Mouse (Mus musculus) stomach, embryonic 14.5 days (tissue): ENCODE measurements around the gene Taf5l. TPM values are rescaled to one million over a fixed set of nuclear protein-coding genes. Genes with fewer than 3 reads are reported as not detected.

Source experiments
- ATAC-seq: fragments of 200-750 bp; cut with Nextera tagmentation; 2 replicates; pipeline ENCODE4 v1.8.0; 2017; ENCODE audit warnings: low read depth, moderate TSS enrichment; ENCODE audit not compliant: insufficient number of reproducible peaks, insufficient read depth, low FRiP score
- H3K27ac ChIP-seq: fragments of 300-500 bp; sonication (generic); 2 replicates; pipeline ENCODE4 v1.5.1; 2014; ENCODE audit warnings: mild to moderate bottlenecking, low read length, moderate library complexity, mixed read lengths
- H3K27me3 ChIP-seq: fragments of 300-500 bp; sonication (generic); 2 replicates; pipeline ENCODE4 v1.6.1; 2014; ENCODE audit warnings: low read length, control low read depth, mixed read lengths; ENCODE audit not compliant: control insufficient read depth, insufficient read depth
- H3K36me3 ChIP-seq: fragments of 300-500 bp; sonication (generic); 2 replicates; pipeline ENCODE4 v1.6.1; 2014; ENCODE audit warnings: mild to moderate bottlenecking, control low read depth, low read length, moderate library complexity, mixed read lengths; ENCODE audit not compliant: control insufficient read depth, insufficient read depth
- H3K4me1 ChIP-seq: fragments of 300-500 bp; sonication (generic); 2 replicates; pipeline ENCODE4 v1.6.1; 2014; ENCODE audit warnings: low read length, control low read depth, mixed read lengths; ENCODE audit not compliant: control insufficient read depth, insufficient read depth
- H3K4me2 ChIP-seq: fragments of 300-500 bp; sonication (generic); replicated peaks from 2 replicates; pipeline ENCODE4 v1.6.1; 2014; ENCODE audit warnings: low read depth, low read length, control low read depth
- H3K4me3 ChIP-seq: fragments of 300-500 bp; sonication (generic); 2 replicates; pipeline ENCODE4 v1.5.1; 2014; ENCODE audit warnings: low read depth, low read length, control low read depth
- H3K9ac ChIP-seq: fragments of 300-500 bp; sonication (generic); replicated peaks from 2 replicates; pipeline ENCODE4 v1.6.1; 2014; ENCODE audit warnings: low read depth, mild to moderate bottlenecking, control low read depth, low read length, moderate library complexity, mixed read lengths
- H3K9me3 ChIP-seq: fragments of 300-500 bp; sonication (generic); 2 replicates; pipeline ENCODE4 v1.6.1; 2016; ENCODE audit warnings: low read depth, low read length, control low read depth; ENCODE audit not compliant: control insufficient read depth
- WGBS: fragments of 180-500 bp; shearing (Covaris S2); extraction: QIAGEN DNeasy Blood & Tissue Kit; methylation state at CpG from one replicate; pipeline ENCODE4 v1.1.7; 2014; 5-methylcytosine and 5-hydroxymethylcytosine counted together
- microRNA counts: library from miRNA; unstranded; fragments of <30 nt; microRNA quantifications from one replicate; lab custom pipeline; 2016
- microRNA-seq: library from miRNA; unstranded; fragments of <30 nt; microRNA quantifications from one replicate; pipeline ENCODE4, GENCODE M21; 2016
- polyA plus RNA-seq: library from polyadenylated mRNA; unstranded; fragments of >200 nt; fragmentation: Nextera tagmentation; extraction: Ambion mirVana; gene quantifications from 2 replicates; pipeline ENCODE4 v1.2.1, GENCODE M21; 2014

Taf5l gene
- polyA plus RNA-seq, 1 experiment from 2014 or later, result 43.8 TPM

- 0 out of 2 replicates have a peak, but pooled peaks have one; percentile 42 for ATAC-seq
- peaks cover 18% of the 10 kb centered on the region for H3K36me3 ChIP-seq
Measured at GRCm38 (mm10) chr8:123949686-123949986, 71.6 kb downstream of the Taf5l start.

GRCm38 (mm10) chr8:123948942-123949685 is 72.1 kb downstream of the Taf5l start, which contains the start of gene Nup133:
Nup133 (minus strand) TSS chr8:123949265.
- Histone ChIP-seq H3K9ac (peak within 1 kb of the TSS; percentile 78), H3K4me3 (peak within 1 kb of the TSS; percentile 99), H3K9me3 (no peaks in the 10 kb centered on the region), H3K36me3 (peaks cover 16% of the 10 kb centered on the region), H3K27ac (peak within 1 kb of the TSS; percentile 85), H3K27me3 (no peaks in the 10 kb centered on the region), H3K4me1 (peaks cover 11% of the 10 kb centered on the region; the same call in 1 of the 2 replicates), H3K4me2 (peak within 1 kb of the TSS; percentile 96)
- ATAC-seq, result peak; percentile 84
- under 1% methylated on average over 77 of the region's 77 CpGs for WGBS

More at GRCm38 (mm10) chr8:123949686-123949986, 71.6 kb downstream of the Taf5l start:
- no peaks in the 10 kb centered on the region for H3K27me3 ChIP-seq
- H3K4me1 ChIP-seq, result peaks cover 11% of the 10 kb centered on the region; the same call in 1 of the 2 replicates
- 2% methylated on average over 10 of the region's 10 CpGs for WGBS
- peak overlapping the region; percentile 78 for H3K9ac ChIP-seq
- H3K27ac ChIP-seq, result peak overlapping the region; percentile 85
- H3K9me3 ChIP-seq, result no peaks in the 10 kb centered on the region
- H3K4me2 ChIP-seq, result peak overlapping the region; percentile 96
- H3K4me3 ChIP-seq, result peak overlapping the region; percentile 99

MicroRNA genes within 50 kb of the gene (microRNA counts, 519-probe panel; counts per million panel counts)
- microRNA mmu-miR-1967 (lab: Ali Mortazavi, UCI), result 2,250 counts per million, percentile 32 among the panel's probes with 10 or more counts

Small RNAs within 50 kb of the gene (microRNA-seq; reads per million reads assigned to microRNA genes)
- gene Mir1967, result not detected

Other genes starting within 250 kb of the Taf5l start
- gene Rab4a, start 215.4 kb downstream of the Taf5l start, polyA plus RNA-seq, result 45.8 and 52.6 TPM in 2 replicates
- 3.6 and 4.6 TPM in 2 replicates for gene Ccsap, start 161.2 kb downstream of the Taf5l start, polyA plus RNA-seq
- 4.1 and 7.8 TPM in 2 replicates for gene Acta1, start 126.6 kb downstream of the Taf5l start, polyA plus RNA-seq
- gene Nup133, start 72.1 kb downstream of the Taf5l start, polyA plus RNA-seq, result 38.4 and 44.8 TPM in 2 replicates
- 23.8 and 24.5 TPM in 2 replicates for gene Abcb10, start 38.3 kb downstream of the Taf5l start, polyA plus RNA-seq
- gene Urb2, start 111 bp upstream of the Taf5l start, polyA plus RNA-seq, result 7.3 and 8.0 TPM in 2 replicates
- 57.6 and 74.3 TPM in 2 replicates for gene Galnt2, start 210.0 kb upstream of the Taf5l start, polyA plus RNA-seq